Mouse (Mus musculus): Measurements from ENCODE around the gene Sft2d2. TPM values are rescaled to one million over a fixed set of nuclear protein-coding genes. Genes with fewer than 3 reads are reported as not detected.

The Sft2d2 gene
- total RNA-seq, 2 experiments from 2014 or later = 5.4 to 8.2 TPM

- ATAC-seq (replicated peaks; ENCODE audit: low FRiP score, poor library complexity, severe bottlenecking) = no peak
Measured at GRCm38 (mm10) chr1:165151216-165151615, 43.0 kb downstream of the Sft2d2 start.

- no peak for ATAC-seq (replicated peaks; ENCODE audit: low FRiP score, poor library complexity, severe bottlenecking)
Measured at GRCm38 (mm10) chr1:165142343-165142916, 51.8 kb downstream of the Sft2d2 start.

- ATAC-seq (replicated peaks; ENCODE audit: low FRiP score, poor library complexity, severe bottlenecking) = no peak
Measured at GRCm38 (mm10) chr1:165140227-165140626, 54.0 kb downstream of the Sft2d2 start.

- ATAC-seq (replicated peaks; ENCODE audit: low FRiP score, poor library complexity, severe bottlenecking) = no peak
Measured at GRCm38 (mm10) chr1:165133858-165134257, 60.4 kb downstream of the Sft2d2 start.

- ATAC-seq (replicated peaks; ENCODE audit: low FRiP score, poor library complexity, severe bottlenecking) = no peak
Measured at GRCm38 (mm10) chr1:165133279-165133678, 61.0 kb downstream of the Sft2d2 start.

- ATAC-seq (replicated peaks; ENCODE audit: low FRiP score, poor library complexity, severe bottlenecking) = peak; percentile 88
Measured at GRCm38 (mm10) chr1:165132187-165132877, 61.9 kb downstream of the Sft2d2 start.

GRCm38 (mm10) chr1:165129573-165129972 is 64.7 kb downstream of the Sft2d2 start:
- no peak for ATAC-seq (replicated peaks; ENCODE audit: low FRiP score, poor library complexity, severe bottlenecking)

Other genes with a start within 250 kb of the Sft2d2 start
- gene Tbx19, start 33.7 kb downstream of the Sft2d2 start, total RNA-seq (2015; ENCODE audit: low replicate concordance) = not detected in 2 replicates
- gene Tbx19, start 33.7 kb downstream of the Sft2d2 start, total RNA-seq (2017; ENCODE audit: low replicate concordance) = not detected in 2 replicates
- 23.8 and 31.9 TPM in 2 replicates for gene Tiprl, start 42.6 kb upstream of the Sft2d2 start, total RNA-seq (2015; ENCODE audit: low replicate concordance)
- 27.5 and 53.9 TPM in 2 replicates for gene Tiprl, start 42.6 kb upstream of the Sft2d2 start, total RNA-seq (2017; ENCODE audit: low replicate concordance)
- not detected in 2 replicates for gene Gpr161, start 101.4 kb upstream of the Sft2d2 start, total RNA-seq (2015; ENCODE audit: low replicate concordance)
- 0.26 TPM in 1 of 2 replicates, not detected in the other for gene Gpr161, start 101.4 kb upstream of the Sft2d2 start, total RNA-seq (2017; ENCODE audit: low replicate concordance)